Mouse (Mus musculus) heart, adult 2 months (tissue): Measurements from ENCODE around the gene Mpped2. TPM values are rescaled to one million over a fixed set of nuclear protein-coding genes. Genes with fewer than 3 reads are reported as not detected.

Experiments used
- DNase-seq, 2 experiments: peaks; one replicate each; pipeline ENCODE4 v3.0.0; 2021
- H3K27ac ChIP-seq: fragments of 200-600 bp; 2 replicates; pipeline ENCODE4 v1.8.1; 2022
- H3K27me3 ChIP-seq: fragments of 200-500 bp; 2 replicates; pipeline ENCODE4 v1.6.1; 2012; ENCODE audit warnings: mild to moderate bottlenecking, low read length, inconsistent platforms, mixed read lengths; ENCODE audit not compliant: control insufficient read depth, insufficient read depth
- H3K36me3 ChIP-seq: fragments of 200-500 bp; 2 replicates; pipeline ENCODE4 v1.6.1; 2012; ENCODE audit warnings: low read length, inconsistent platforms; ENCODE audit not compliant: control insufficient read depth, insufficient read depth
- H3K4me1 ChIP-seq: fragments of 200-500 bp; 2 replicates; pipeline ENCODE4 v1.6.1; 2011; ENCODE audit warnings: low read length; ENCODE audit not compliant: control insufficient read depth, insufficient read depth
- H3K4me3 ChIP-seq: fragments of 200-600 bp; 2 replicates; pipeline ENCODE4 v1.8.1; 2022
- H3K79me2 ChIP-seq: fragments of 200-500 bp; replicated peaks from 2 replicates; pipeline ENCODE4 v1.6.1; 2012; ENCODE audit warnings: mild to moderate bottlenecking, inconsistent platforms, low read length, moderate library complexity, mixed read lengths; ENCODE audit not compliant: control insufficient read depth, insufficient read depth
- H3K9ac ChIP-seq: fragments of 200-500 bp; 2 replicates; pipeline ENCODE4 v1.6.1; 2012; ENCODE audit warnings: low read depth, mild to moderate bottlenecking, control low read depth, inconsistent platforms, low read length, mixed read lengths
- CTCF ChIP-seq: fragments of 200-600 bp; IDR thresholded peaks from 2 replicates; pipeline ENCODE4 v1.8.1; 2022; ENCODE audit warnings: antibody characterized with exemption, mild to moderate bottlenecking, moderate library complexity
- EP300 ChIP-seq: fragments of 200-500 bp; IDR thresholded peaks from 2 replicates; pipeline ENCODE4 v1.6.1; 2011; ENCODE audit warnings: low read depth, low read length, control low read depth; ENCODE audit not compliant: insufficient read depth
- POLR2A ChIP-seq: fragments of 200-500 bp; IDR thresholded peaks from 2 replicates; pipeline ENCODE4 v1.6.1; 2011; ENCODE audit warnings: mild to moderate bottlenecking, low read depth, low read length, control low read depth; ENCODE audit not compliant: insufficient read depth
- WGBS: fragments of 180-500 bp; shearing (Covaris S2); methylation state at CpG from one replicate; pipeline ENCODE4 v1.1.7; 2018; 5-methylcytosine and 5-hydroxymethylcytosine counted together
- intact Hi-C: fragments of 180-260 bp; cut with DNase I; formaldehyde crosslinking; loops from one replicate; pipeline ENCODE4 v1.15.1; 2025
- polyA plus RNA-seq: library from polyadenylated mRNA; depleted of rRNA; stranded (reverse); fragments of >200 nt; gene quantifications from 2 replicates; pipeline ENCODE4 v1.2.3, GENCODE M21; 2012
- total RNA-seq, 2 experiments: library from RNA; stranded (reverse); gene quantifications; 2 replicates each; pipeline ENCODE4 v1.2.3; 2021

Mpped2 gene
- total and polyA plus RNA-seq, 3 experiments: 8.0 to 23.7 (median 20.7) TPM

- H3K79me2 ChIP-seq: no peaks in the 10 kb centered on the region
- no peak overlapping the region for H3K9ac ChIP-seq
- H3K27ac ChIP-seq: no peak overlapping the region
- H3K27me3 ChIP-seq: no peaks in the 10 kb centered on the region
- 91% methylated on average over 4 of the region's 4 CpGs for WGBS
- H3K4me3 ChIP-seq: no peak overlapping the region
- intact Hi-C loops: loop anchor here (2.0 kb wide), 1 partner anchor 42 kb away; no protein-coding TSS in a partner anchor
- DNase-seq: no peak
- no peaks in the 10 kb centered on the region; the same call in 1 of the 2 replicates for H3K4me1 ChIP-seq
- H3K36me3 ChIP-seq: no peaks in the 10 kb centered on the region
- TF ChIP-seq POLR2A (no peak), CTCF (no peak), EP300 (no peak)
Measured at GRCm38 (mm10) chr2:106653261-106653660, 39.8 kb upstream of the Mpped2 start.

- 84% methylated on average over 4 of the region's 4 CpGs for WGBS
- Histone ChIP-seq H3K79me2 (no peaks in the 10 kb centered on the region), H3K4me1 (no peaks in the 10 kb centered on the region; the same call in 1 of the 2 replicates), H3K9ac (no peak overlapping the region), H3K4me3 (no peak overlapping the region), H3K36me3 (no peaks in the 10 kb centered on the region), H3K27me3 (no peaks in the 10 kb centered on the region), H3K27ac (no peak overlapping the region)
- TF ChIP-seq POLR2A: no peak
- no peak for TF ChIP-seq EP300
- no peak for TF ChIP-seq CTCF
- intact Hi-C loops: no loop called here
- no peak for DNase-seq
Measured at GRCm38 (mm10) chr2:106655271-106655670, 37.8 kb upstream of the Mpped2 start.

GRCm38 (mm10) chr2:106665271-106665670, 27.8 kb upstream of the Mpped2 start:
- intact Hi-C loops: no loop called here

GRCm38 (mm10) chr2:106674319-106674718, 18.8 kb upstream of the Mpped2 start:
- 80% methylated on average over 8 of the region's 8 CpGs for WGBS
- intact Hi-C loops: no loop called here
- TF ChIP-seq CTCF: no peak
- TF ChIP-seq EP300: no peak
- no peak for TF ChIP-seq POLR2A
- Histone ChIP-seq H3K36me3 (no peaks in the 10 kb centered on the region), H3K9ac (no peak overlapping the region), H3K4me1 (no peaks in the 10 kb centered on the region), H3K4me3 (no peak overlapping the region), H3K79me2 (no peaks in the 10 kb centered on the region), H3K27me3 (no peaks in the 10 kb centered on the region), H3K27ac (no peak overlapping the region)
- DNase-seq: no peak

More at GRCm38 (mm10) chr2:106665271-106665670, 27.8 kb upstream of the Mpped2 start:
- H3K9ac ChIP-seq: no peak overlapping the region
- H3K79me2 ChIP-seq: no peaks in the 10 kb centered on the region
- TF ChIP-seq CTCF (no peak), EP300 (no peak), POLR2A (no peak)
- H3K27me3 ChIP-seq: no peaks in the 10 kb centered on the region
- no peak overlapping the region for H3K27ac ChIP-seq
- DNase-seq: no peak
- H3K4me1 ChIP-seq: no peaks in the 10 kb centered on the region
- H3K36me3 ChIP-seq: no peaks in the 10 kb centered on the region
- H3K4me3 ChIP-seq: no peak overlapping the region
- 59% methylated on average over 11 of the region's 11 CpGs for WGBS

- no peak overlapping the region for H3K9ac ChIP-seq
- intact Hi-C loops: no loop called here
- no peaks in the 10 kb centered on the region for H3K36me3 ChIP-seq
- H3K4me3 ChIP-seq: no peak overlapping the region
- H3K79me2 ChIP-seq: no peaks in the 10 kb centered on the region
- no peaks in the 10 kb centered on the region for H3K4me1 ChIP-seq
- 57% methylated on average over 2 of the region's 2 CpGs for WGBS
- no peak overlapping the region for H3K27ac ChIP-seq
- DNase-seq: no peak
- no peaks in the 10 kb centered on the region for H3K27me3 ChIP-seq
- TF ChIP-seq CTCF: no peak
- no peak for TF ChIP-seq EP300
- no peak for TF ChIP-seq POLR2A
Measured at GRCm38 (mm10) chr2:106677449-106677848, 15.6 kb upstream of the Mpped2 start.

GRCm38 (mm10) chr2:106679720-106680455, 13.2 kb upstream of the Mpped2 start:
- no peaks in the 10 kb centered on the region for H3K36me3 ChIP-seq
- no peaks in the 10 kb centered on the region for H3K27me3 ChIP-seq
- 78% methylated on average over 5 of the region's 5 CpGs for WGBS
- H3K27ac ChIP-seq: no peak overlapping the region
- intact Hi-C loops: no loop called here
- no peak for DNase-seq
- TF ChIP-seq CTCF (no peak), EP300 (no peak), POLR2A (no peak)
- H3K4me3 ChIP-seq: no peak overlapping the region
- H3K4me1 ChIP-seq: no peaks in the 10 kb centered on the region
- H3K79me2 ChIP-seq: no peaks in the 10 kb centered on the region
- no peak overlapping the region for H3K9ac ChIP-seq
